Mouse (Mus musculus) liver, postnatal 0 days (tissue): Measurements from ENCODE around the gene Mrpl17. TPM values are rescaled to one million over a fixed set of nuclear protein-coding genes. Genes with fewer than 3 reads are reported as not detected.
A peak's percentile ranks its signal among the peaks of the same experiment; 100 is the strongest.

ENCODE experiments used
- ATAC-seq: fragments of 200-750 bp; cut with Nextera tagmentation; 2 replicates; pipeline ENCODE4 v1.8.0; 2017; ENCODE audit warnings: mild to moderate bottlenecking, moderate library complexity
- DNase-seq: peaks from one replicate; pipeline ENCODE4 v3.0.0-alpha.2; 2016
- H3K27ac ChIP-seq: fragments of 300-500 bp; sonication (generic); 2 replicates; pipeline ENCODE4 v1.5.1; 2014; ENCODE audit warnings: antibody characterized with exemption, moderate library complexity, mild to moderate bottlenecking, low read depth
- H3K27me3 ChIP-seq: fragments of 300-500 bp; sonication (generic); 2 replicates; pipeline ENCODE4 v1.6.1; 2014; ENCODE audit warnings: low read length, control low read depth, mixed read lengths; ENCODE audit not compliant: insufficient read depth
- H3K36me3 ChIP-seq: fragments of 300-500 bp; sonication (generic); replicated peaks from 2 replicates; pipeline ENCODE4 v1.6.1; 2014; ENCODE audit warnings: mild to moderate bottlenecking, control low read depth, low read length, moderate library complexity, mixed read lengths; ENCODE audit not compliant: insufficient read depth
- H3K4me1 ChIP-seq: fragments of 300-500 bp; sonication (generic); 2 replicates; pipeline ENCODE4 v1.6.1; 2014; ENCODE audit warnings: antibody characterized with exemption, mild to moderate bottlenecking, control low read depth; ENCODE audit not compliant: insufficient read depth
- H3K4me2 ChIP-seq: fragments of 300-500 bp; sonication (generic); 2 replicates; pipeline ENCODE4 v1.6.1; 2014; ENCODE audit warnings: low read depth, mild to moderate bottlenecking, low read length, moderate library complexity, mixed read lengths
- H3K4me3 ChIP-seq: fragments of 300-500 bp; sonication (generic); 2 replicates; pipeline ENCODE4 v1.5.1; 2014; ENCODE audit warnings: low read depth, low read length
- H3K9ac ChIP-seq: fragments of 300-500 bp; sonication (generic); replicated peaks from 2 replicates; pipeline ENCODE4 v1.6.1; 2014; ENCODE audit warnings: mild to moderate bottlenecking, moderate library complexity
- H3K9me3 ChIP-seq: fragments of 300-500 bp; sonication (generic); 2 replicates; pipeline ENCODE4 v1.6.1; 2016; ENCODE audit warnings: mild to moderate bottlenecking, control low read depth, low read length, mixed read lengths
- CTCF ChIP-seq: sonication (generic); IDR thresholded peaks from 2 replicates; pipeline ENCODE4 v1.5.1; 2016; ENCODE audit warnings: antibody characterized with exemption, low read depth
- EP300 ChIP-seq: IDR thresholded peaks from 2 replicates; pipeline ENCODE4 v1.6.1; 2016; ENCODE audit warnings: antibody characterized with exemption, low read depth, mild to moderate bottlenecking
- WGBS: fragments of 180-500 bp; shearing (Covaris S2); extraction: QIAGEN DNeasy Blood & Tissue Kit; methylation state at CpG from one replicate; pipeline ENCODE4 v1.1.7; 2014; ENCODE audit not compliant: insufficient replicate concordance; 5-methylcytosine and 5-hydroxymethylcytosine counted together
- polyA plus RNA-seq: library from polyadenylated mRNA; unstranded; fragments of >200 nt; fragmentation: Nextera tagmentation; extraction: Ambion mirVana; gene quantifications from 2 replicates; pipeline ENCODE4 v1.2.1, GENCODE M21; 2015

The Mrpl17 gene
- polyA plus RNA-seq, 1 experiment from 2014 or later: 416 TPM

- ATAC-seq (no peak), DNase-seq (no peak)
- Histone ChIP-seq H3K36me3 (peaks cover 8% of the 10 kb centered on the region), H3K4me2 (no peak overlapping the region), H3K4me1 (peaks cover 18% of the 10 kb centered on the region), H3K9ac (no peak overlapping the region), H3K4me3 (no peak overlapping the region), H3K9me3 (no peaks in the 10 kb centered on the region), H3K27me3 (no peaks in the 10 kb centered on the region), H3K27ac (no peak overlapping the region)
- 64% methylated on average over 2 of the region's 3 CpGs for WGBS
- TF ChIP-seq CTCF: no peak
- no peak for TF ChIP-seq EP300
Measured at GRCm38 (mm10) chr7:105812566-105812965, 1.7 kb upstream of the Mrpl17 start.

DNA sequence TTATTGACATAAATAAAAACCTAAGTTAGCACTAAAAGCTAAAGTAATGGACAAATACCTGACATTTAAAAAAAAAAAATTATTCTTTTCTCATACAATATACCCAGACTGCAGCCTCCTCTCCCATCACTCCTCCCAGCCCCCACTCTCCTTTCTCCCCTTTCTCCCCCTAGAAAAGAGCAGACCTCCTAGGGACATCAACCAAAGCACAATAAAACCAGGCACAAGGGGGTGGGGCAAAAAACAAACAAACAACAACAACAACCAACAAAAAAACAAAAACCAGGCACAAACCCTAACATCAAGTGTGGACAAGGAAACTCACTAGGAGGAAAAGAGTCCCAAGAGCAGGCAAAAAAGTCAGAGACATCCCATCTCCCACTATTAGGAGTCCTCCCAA, 617 bp upstream of the Mrpl17 start:
- Histone ChIP-seq H3K4me2 (peak overlapping the region; percentile 41), H3K27ac (no peak overlapping the region), H3K4me3 (no peak overlapping the region), H3K27me3 (no peaks in the 10 kb centered on the region), H3K4me1 (peaks cover 18% of the 10 kb centered on the region), H3K9me3 (no peaks in the 10 kb centered on the region), H3K36me3 (peaks cover 8% of the 10 kb centered on the region), H3K9ac (no peak overlapping the region)
- TF ChIP-seq EP300 (no peak), CTCF (no peak)
- ATAC-seq (no peak), DNase-seq (no peak)

- DNase-seq: no peak
- TF ChIP-seq EP300 (no peak), CTCF (no peak)
- ATAC-seq: peak; percentile 31
- H3K27ac ChIP-seq: peak overlapping the region; percentile 90
- H3K9ac ChIP-seq: peak overlapping the region; percentile 86
- peak overlapping the region; percentile 92 for H3K4me2 ChIP-seq
- H3K27me3 ChIP-seq: no peaks in the 10 kb centered on the region
- H3K4me1 ChIP-seq: peaks cover 21% of the 10 kb centered on the region
- WGBS: 2% methylated on average over 37 of the region's 37 CpGs
- H3K9me3 ChIP-seq: no peaks in the 10 kb centered on the region
- peak overlapping the region; percentile 79 for H3K4me3 ChIP-seq
- H3K36me3 ChIP-seq: peaks cover 8% of the 10 kb centered on the region
Measured at GRCm38 (mm10) chr7:105810280-105810876, 521 bp downstream of the Mrpl17 start.

GRCm38 (mm10) chr7:105809836-105810235, 1.1 kb downstream of the Mrpl17 start:
- WGBS: 64% methylated on average over 7 of the region's 7 CpGs
- Histone ChIP-seq H3K9me3 (no peaks in the 10 kb centered on the region), H3K9ac (peak overlapping the region; percentile 86), H3K4me3 (peak overlapping the region; percentile 79), H3K36me3 (peaks cover 8% of the 10 kb centered on the region), H3K4me2 (peak overlapping the region; percentile 92), H3K27ac (peak overlapping the region; percentile 90; the same call in 1 of the 2 replicates), H3K4me1 (peaks cover 21% of the 10 kb centered on the region), H3K27me3 (no peaks in the 10 kb centered on the region)
- no peak for DNase-seq
- no peak for TF ChIP-seq CTCF
- TF ChIP-seq EP300: no peak
- ATAC-seq: no peak

- ATAC-seq (no peak), DNase-seq (no peak)
- Histone ChIP-seq H3K27ac (0 out of 2 replicates have a peak overlapping the region, but pooled peaks have one; percentile 32), H3K4me1 (peaks cover 21% of the 10 kb centered on the region), H3K9ac (no peak overlapping the region), H3K9me3 (no peaks in the 10 kb centered on the region), H3K4me2 (no peak overlapping the region), H3K36me3 (peaks cover 8% of the 10 kb centered on the region), H3K27me3 (no peaks in the 10 kb centered on the region), H3K4me3 (no peak overlapping the region)
- 41% methylated on average over 1 of the region's 1 CpGs for WGBS
- TF ChIP-seq EP300 (peak; percentile 31; the same call in 1 of the 2 replicates), CTCF (no peak)
Measured at GRCm38 (mm10) chr7:105808385-105808784, 2.5 kb downstream of the Mrpl17 start.

DNA sequence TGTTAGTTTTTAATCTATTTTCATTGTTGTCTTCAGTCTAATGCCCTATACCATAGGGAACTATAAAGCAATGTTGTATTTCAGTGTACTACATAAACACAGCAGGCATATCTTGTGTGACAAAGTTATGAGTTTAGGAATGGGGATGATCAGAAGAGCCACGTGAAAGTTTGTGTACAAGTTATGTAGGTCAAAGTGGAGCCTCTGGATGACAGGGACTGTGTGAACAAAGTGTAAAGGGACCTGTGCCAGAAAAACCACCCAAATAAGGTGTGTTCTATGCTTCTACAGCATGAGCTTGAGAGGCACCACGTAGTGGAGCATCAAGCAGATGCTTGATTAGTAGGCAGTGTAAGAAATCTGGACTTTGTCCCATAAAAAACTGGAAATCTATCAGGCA, 4.2 kb downstream of the Mrpl17 start:
- 0 out of 2 replicates have a peak, but pooled peaks have one; percentile 33 for TF ChIP-seq EP300
- TF ChIP-seq CTCF: no peak
- no peaks in the 10 kb centered on the region for H3K9me3 ChIP-seq
- H3K36me3 ChIP-seq: peaks cover 8% of the 10 kb centered on the region
- no peaks in the 10 kb centered on the region for H3K27me3 ChIP-seq
- DNase-seq: peak; percentile 34
- ATAC-seq: peak; percentile 8; the same call in 1 of the 2 replicates
- H3K9ac ChIP-seq: no peak overlapping the region
- peak overlapping the region; percentile 63 for H3K27ac ChIP-seq
- H3K4me3 ChIP-seq: no peak overlapping the region
- peaks cover 21% of the 10 kb centered on the region for H3K4me1 ChIP-seq
- 47% methylated on average over 2 of the region's 2 CpGs for WGBS
- H3K4me2 ChIP-seq: no peak overlapping the region

- H3K4me2 ChIP-seq: no peak overlapping the region
- no peak overlapping the region for H3K9ac ChIP-seq
- DNase-seq (no peak), ATAC-seq (no peak)
- H3K9me3 ChIP-seq: no peaks in the 10 kb centered on the region
- TF ChIP-seq EP300 (no peak), CTCF (no peak)
- peaks cover 8% of the 10 kb centered on the region for H3K36me3 ChIP-seq
- peaks cover 21% of the 10 kb centered on the region for H3K4me1 ChIP-seq
- no peaks in the 10 kb centered on the region for H3K27me3 ChIP-seq
- H3K4me3 ChIP-seq: no peak overlapping the region
- 77% methylated on average over 5 of the region's 5 CpGs for WGBS
- peak overlapping the region; percentile 63 for H3K27ac ChIP-seq
Measured at GRCm38 (mm10) chr7:105806125-105806524, 4.8 kb downstream of the Mrpl17 start.
